Mouse (Mus musculus): ENCODE results near the gene Ddit4. TPM values are rescaled to one million over a fixed set of nuclear protein-coding genes. Genes with fewer than 3 reads are reported as not detected.

Gene Ddit4
- polyA plus RNA-seq, 1 experiment from 2014 or later, result 2.8 TPM

GRCm38 (mm10) chr10:59930996-59931395, 20.6 kb downstream of the Ddit4 start:
- peaks cover 5% of the 10 kb centered on the region; the same call in 1 of the 2 replicates for H3K4me1 ChIP-seq (replicated peaks)
- H3K4me2 ChIP-seq, result no peak overlapping the region
- H3K4me3 ChIP-seq (replicated peaks), result no peak overlapping the region
- no peak overlapping the region for H3K9ac ChIP-seq
- 48% methylated on average over 10 of the region's 10 CpGs for WGBS (ENCODE audit: insufficient replicate concordance)
- H3K9me3 ChIP-seq (replicated peaks), result no peaks in the 10 kb centered on the region
- no peaks in the 10 kb centered on the region for H3K27me3 ChIP-seq
- no peaks in the 10 kb centered on the region for H3K36me3 ChIP-seq
- no peak overlapping the region for H3K27ac ChIP-seq
- DNase-seq (no peak), ATAC-seq (ENCODE audit: low read depth) (no peak)

GRCm38 (mm10) chr10:59929205-59929604, 22.4 kb downstream of the Ddit4 start:
- Histone ChIP-seq H3K4me2 (no peak overlapping the region), H3K4me3 (replicated peaks) (no peak overlapping the region), H3K9ac (no peak overlapping the region), H3K4me1 (replicated peaks) (peaks cover 10% of the 10 kb centered on the region), H3K27ac (no peak overlapping the region), H3K9me3 (replicated peaks) (no peaks in the 10 kb centered on the region), H3K36me3 (no peaks in the 10 kb centered on the region), H3K27me3 (no peaks in the 10 kb centered on the region)
- WGBS (ENCODE audit: insufficient replicate concordance), result 67% methylated on average over 7 of the region's 7 CpGs
- ATAC-seq (ENCODE audit: low read depth), result no peak
- DNase-seq, result no peak

- no peaks in the 10 kb centered on the region for H3K9me3 ChIP-seq (replicated peaks)
- no peak overlapping the region for H3K4me2 ChIP-seq
- whole genome bisulfite sequencing (ENCODE audit: insufficient replicate concordance), result 29% methylated on average over 3 of the region's 3 CpGs
- H3K36me3 ChIP-seq, result no peaks in the 10 kb centered on the region
- H3K4me1 ChIP-seq (replicated peaks), result peaks cover 36% of the 10 kb centered on the region
- ATAC-seq (ENCODE audit: low read depth), result no peak
- H3K9ac ChIP-seq, result no peak overlapping the region
- no peak for DNase-seq
- no peak overlapping the region for H3K4me3 ChIP-seq (replicated peaks)
- H3K27ac ChIP-seq, result no peak overlapping the region
- no peaks in the 10 kb centered on the region for H3K27me3 ChIP-seq
These were observed 27.3 kb downstream of the Ddit4 start for GRCm38 (mm10) chr10:59924305-59924704.

DNA sequence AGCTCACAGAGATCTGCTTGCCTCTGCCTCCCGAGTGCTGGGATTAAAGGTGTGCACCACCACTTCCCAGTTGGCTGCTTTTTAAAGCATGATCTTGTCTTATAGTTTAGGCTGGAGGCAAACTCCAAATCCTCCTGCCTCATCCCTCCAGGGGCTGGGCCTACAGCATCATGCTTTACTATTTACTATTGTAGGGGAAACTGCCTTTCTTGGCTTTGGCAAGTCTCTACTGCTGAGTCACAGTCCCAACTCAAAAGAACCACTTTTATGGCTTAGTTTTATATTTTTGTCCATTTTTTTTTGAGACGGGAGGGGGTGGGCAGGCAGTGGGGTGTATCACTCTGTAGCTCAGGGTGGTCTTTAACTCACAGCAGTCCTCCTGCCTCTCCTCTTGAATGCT, 28.1 kb downstream of the Ddit4 start:
- Histone ChIP-seq H3K27ac (no peak overlapping the region; the same call in 1 of the 2 replicates), H3K36me3 (no peaks in the 10 kb centered on the region), H3K9ac (no peak overlapping the region), H3K4me3 (replicated peaks) (no peak overlapping the region), H3K4me1 (replicated peaks) (peaks cover 36% of the 10 kb centered on the region), H3K27me3 (no peaks in the 10 kb centered on the region), H3K4me2 (no peak overlapping the region), H3K9me3 (replicated peaks) (no peaks in the 10 kb centered on the region)
- no peak for DNase-seq
- no peak for ATAC-seq (ENCODE audit: low read depth)
- WGBS (ENCODE audit: insufficient replicate concordance), result 80% methylated on average over 2 of the region's 2 CpGs

- DNase-seq (peak; percentile 66), ATAC-seq (ENCODE audit: low read depth) (peak; percentile 78)
- no peaks in the 10 kb centered on the region for H3K27me3 ChIP-seq
- peak overlapping the region; percentile 75 for H3K4me2 ChIP-seq
- H3K9me3 ChIP-seq (replicated peaks), result no peaks in the 10 kb centered on the region
- 11% methylated on average over 33 of the region's 33 CpGs for WGBS (ENCODE audit: insufficient replicate concordance)
- no peaks in the 10 kb centered on the region for H3K36me3 ChIP-seq
- peak overlapping the region; percentile 54 for H3K27ac ChIP-seq
- peak overlapping the region; percentile 48 for H3K9ac ChIP-seq
- peaks cover 48% of the 10 kb centered on the region for H3K4me1 ChIP-seq (replicated peaks)
- peak overlapping the region; percentile 55 for H3K4me3 ChIP-seq (replicated peaks)
These were observed 30.6 kb downstream of the Ddit4 start for GRCm38 (mm10) chr10:59920810-59921681.

GRCm38 (mm10) chr10:59920485-59920809, 31.2 kb downstream of the Ddit4 start:
- Histone ChIP-seq H3K4me2 (peak overlapping the region; percentile 75), H3K36me3 (no peaks in the 10 kb centered on the region), H3K9me3 (replicated peaks) (no peaks in the 10 kb centered on the region), H3K4me3 (replicated peaks) (peak overlapping the region; percentile 55), H3K4me1 (replicated peaks) (peaks cover 54% of the 10 kb centered on the region), H3K9ac (peak overlapping the region; percentile 48), H3K27ac (peak overlapping the region; percentile 54), H3K27me3 (no peaks in the 10 kb centered on the region)
- ATAC-seq (ENCODE audit: low read depth), result no peak
- 39% methylated on average over 7 of the region's 7 CpGs for WGBS (ENCODE audit: insufficient replicate concordance)
- DNase-seq, result no peak

DNA sequence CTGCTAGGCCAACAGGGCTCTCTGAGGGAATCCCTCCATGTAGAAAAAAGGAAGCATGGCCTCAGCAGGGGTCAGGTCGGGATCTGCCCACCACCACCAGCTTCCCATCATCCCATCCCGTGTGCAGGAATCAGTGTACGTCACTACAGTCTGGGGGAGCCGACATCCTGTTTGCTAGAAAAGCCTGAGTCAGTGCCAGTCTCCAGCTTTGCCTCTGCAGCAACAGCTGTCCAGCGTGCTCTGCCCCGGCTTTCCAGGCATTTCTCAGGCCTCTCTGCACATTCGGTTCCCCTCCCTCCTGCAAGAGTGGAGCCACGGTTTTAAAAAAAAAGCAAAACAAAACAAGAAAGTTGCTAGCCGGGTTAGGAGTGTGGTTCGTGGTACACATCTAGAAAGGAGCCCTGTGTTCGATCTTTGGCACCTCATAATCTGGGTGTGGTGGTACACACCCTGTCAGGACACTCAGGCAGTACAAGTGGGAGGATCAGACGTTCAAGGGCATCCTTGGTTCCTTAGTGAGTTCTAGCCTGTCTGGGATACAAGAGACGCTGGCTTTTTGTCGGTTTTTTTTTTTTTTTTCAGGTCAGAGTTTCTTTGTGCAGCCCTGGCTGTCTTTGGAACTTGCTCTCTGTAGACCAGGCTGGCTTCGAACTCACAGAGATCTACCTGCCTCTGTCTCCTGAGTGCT, 32.0 kb downstream of the Ddit4 start:
- Histone ChIP-seq H3K36me3 (no peaks in the 10 kb centered on the region), H3K9me3 (replicated peaks) (no peaks in the 10 kb centered on the region), H3K4me2 (peak overlapping the region; percentile 75; the same call in 1 of the 2 replicates), H3K9ac (peak overlapping the region; percentile 48; the same call in 1 of the 2 replicates), H3K27ac (peak overlapping the region; percentile 11; the same call in 1 of the 2 replicates), H3K27me3 (no peaks in the 10 kb centered on the region), H3K4me1 (replicated peaks) (peaks cover 56% of the 10 kb centered on the region), H3K4me3 (replicated peaks) (no peak overlapping the region)
- DNase-seq, result no peak
- ATAC-seq (ENCODE audit: low read depth), result no peak
- WGBS (ENCODE audit: insufficient replicate concordance), result 54% methylated on average over 15 of the region's 15 CpGs

DNA sequence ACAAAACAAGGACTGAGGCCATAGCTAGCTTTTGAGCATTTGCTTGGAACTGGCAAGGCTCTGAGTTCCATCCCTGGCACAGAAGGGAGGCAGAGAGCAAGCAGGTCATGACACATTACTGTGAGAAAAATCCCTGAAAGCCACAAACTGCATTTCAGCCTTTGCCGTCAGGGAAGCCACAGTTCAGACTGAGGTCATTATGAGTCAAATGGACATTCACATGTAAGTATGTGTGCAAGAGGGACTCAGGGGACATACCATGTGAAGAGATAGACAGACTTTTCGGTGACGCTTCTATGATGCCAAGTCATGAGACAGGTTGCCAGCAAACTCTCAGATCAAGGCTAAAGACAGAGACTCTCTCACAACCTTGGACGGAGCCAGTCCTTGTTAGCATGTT, 33.5 kb downstream of the Ddit4 start:
- Histone ChIP-seq H3K9me3 (replicated peaks) (no peaks in the 10 kb centered on the region), H3K4me1 (replicated peaks) (peaks cover 50% of the 10 kb centered on the region), H3K27ac (no peak overlapping the region), H3K4me3 (replicated peaks) (no peak overlapping the region), H3K36me3 (no peaks in the 10 kb centered on the region), H3K9ac (no peak overlapping the region), H3K27me3 (0 out of 2 replicates have a peak, but pooled peaks cover 4% of the 10 kb centered on the region), H3K4me2 (no peak overlapping the region)
- no peak for DNase-seq
- ATAC-seq (ENCODE audit: low read depth), result no peak
- 80% methylated on average over 4 of the region's 4 CpGs for WGBS (ENCODE audit: insufficient replicate concordance)

DNA sequence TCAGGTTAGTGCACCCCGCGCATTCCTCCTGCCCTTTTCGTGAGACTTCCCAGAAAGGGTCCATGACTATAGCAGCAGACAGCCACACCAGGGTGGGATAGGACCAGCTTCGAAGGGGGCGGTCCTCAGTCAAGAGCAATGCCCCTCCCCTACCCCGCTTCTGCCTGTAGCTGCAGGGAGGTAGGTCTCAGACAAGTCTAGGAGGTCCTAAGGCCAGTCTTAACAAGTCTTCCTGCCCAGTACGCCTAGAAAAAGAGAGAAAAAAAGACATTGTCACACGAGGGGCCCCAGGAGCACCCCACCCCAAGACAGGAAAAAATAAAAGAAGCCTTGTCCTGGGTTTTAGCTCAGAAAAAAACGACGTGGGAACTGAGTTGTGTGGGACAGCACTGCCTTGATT, 35.0 kb downstream of the Ddit4 start:
- peak; percentile 57 for ATAC-seq (ENCODE audit: low read depth)
- H3K9me3 ChIP-seq (replicated peaks), result no peaks in the 10 kb centered on the region
- peaks cover 17% of the 10 kb centered on the region for H3K27me3 ChIP-seq
- no peak for DNase-seq
- no peak overlapping the region for H3K27ac ChIP-seq
- H3K9ac ChIP-seq, result peak overlapping the region; percentile 18; the same call in 1 of the 2 replicates
- peak overlapping the region; percentile 39 for H3K4me3 ChIP-seq (replicated peaks)
- 2% methylated on average over 10 of the region's 10 CpGs for WGBS (ENCODE audit: insufficient replicate concordance)
- peaks cover 49% of the 10 kb centered on the region for H3K4me1 ChIP-seq (replicated peaks)
- no peaks in the 10 kb centered on the region for H3K36me3 ChIP-seq
- H3K4me2 ChIP-seq, result peak overlapping the region; percentile 59

- peak overlapping the region; percentile 18 for H3K9ac ChIP-seq
- H3K4me1 ChIP-seq (replicated peaks), result peaks cover 49% of the 10 kb centered on the region
- peaks cover 22% of the 10 kb centered on the region for H3K27me3 ChIP-seq
- peak overlapping the region; percentile 59 for H3K4me2 ChIP-seq
- peak overlapping the region; percentile 39 for H3K4me3 ChIP-seq (replicated peaks)
- DNase-seq, result no peak
- no peak overlapping the region for H3K27ac ChIP-seq
- no peaks in the 10 kb centered on the region for H3K9me3 ChIP-seq (replicated peaks)
- H3K36me3 ChIP-seq, result no peaks in the 10 kb centered on the region
- WGBS (ENCODE audit: insufficient replicate concordance), result 10% methylated on average over 4 of the region's 4 CpGs
- 0 out of 2 replicates have a peak, but pooled peaks have one; percentile 10 for ATAC-seq (ENCODE audit: low read depth)
These were observed 35.5 kb downstream of the Ddit4 start for GRCm38 (mm10) chr10:59916159-59916558.

DNA sequence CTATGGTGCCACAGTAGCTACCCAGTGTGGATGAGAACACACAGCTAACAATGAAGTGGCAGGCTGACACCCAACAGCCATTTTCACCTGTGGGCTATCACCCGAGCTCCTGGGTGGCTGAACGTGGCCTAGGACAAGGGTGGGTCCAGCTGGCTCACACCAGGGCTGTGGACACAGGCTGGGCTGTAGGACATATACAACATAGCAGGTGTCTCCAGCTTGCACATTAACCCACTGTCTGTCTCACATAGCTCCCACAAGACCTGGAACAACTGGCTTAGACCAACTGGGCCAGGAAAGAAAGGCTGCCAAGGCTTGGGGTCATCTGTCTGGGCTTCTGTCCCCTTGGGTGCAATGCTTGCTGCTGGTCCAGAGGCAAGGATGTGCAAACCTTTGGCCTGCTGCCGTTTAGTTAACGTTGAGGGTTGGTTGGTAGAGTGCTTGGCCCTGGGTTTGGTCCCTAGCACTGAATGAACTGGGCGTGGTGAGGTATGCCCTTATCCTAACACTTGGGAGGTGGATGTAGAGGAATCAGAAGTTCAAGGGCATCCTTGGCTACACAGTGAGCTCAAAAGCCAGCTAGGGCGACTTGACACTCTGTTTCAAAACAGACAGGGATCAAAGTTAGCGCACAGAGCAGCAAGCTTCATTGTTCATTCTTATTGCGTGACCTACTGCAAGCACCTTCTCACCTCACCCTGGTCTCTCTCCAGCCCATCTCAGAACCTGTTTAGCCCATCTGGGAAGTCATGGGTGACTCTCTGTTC, 36.3 kb downstream of the Ddit4 start:
- Histone ChIP-seq H3K27ac (no peak overlapping the region), H3K4me3 (replicated peaks) (no peak overlapping the region), H3K4me1 (replicated peaks) (peaks cover 48% of the 10 kb centered on the region), H3K27me3 (peaks cover 30% of the 10 kb centered on the region), H3K36me3 (no peaks in the 10 kb centered on the region), H3K4me2 (no peak overlapping the region), H3K9ac (no peak overlapping the region), H3K9me3 (replicated peaks) (no peaks in the 10 kb centered on the region)
- DNase-seq (no peak), ATAC-seq (ENCODE audit: low read depth) (no peak)
- WGBS (ENCODE audit: insufficient replicate concordance), result 73% methylated on average over 8 of the region's 8 CpGs

Data from liver, embryonic 13.5 days (tissue).